Mouse (Mus musculus): ENCODE results near the gene Glud1. TPM values are rescaled to one million over a fixed set of nuclear protein-coding genes. Genes with fewer than 3 reads are reported as not detected.

The Glud1 gene
- polyA plus RNA-seq, 1 experiment from 2014 or later, result 87.3 TPM

DNA sequence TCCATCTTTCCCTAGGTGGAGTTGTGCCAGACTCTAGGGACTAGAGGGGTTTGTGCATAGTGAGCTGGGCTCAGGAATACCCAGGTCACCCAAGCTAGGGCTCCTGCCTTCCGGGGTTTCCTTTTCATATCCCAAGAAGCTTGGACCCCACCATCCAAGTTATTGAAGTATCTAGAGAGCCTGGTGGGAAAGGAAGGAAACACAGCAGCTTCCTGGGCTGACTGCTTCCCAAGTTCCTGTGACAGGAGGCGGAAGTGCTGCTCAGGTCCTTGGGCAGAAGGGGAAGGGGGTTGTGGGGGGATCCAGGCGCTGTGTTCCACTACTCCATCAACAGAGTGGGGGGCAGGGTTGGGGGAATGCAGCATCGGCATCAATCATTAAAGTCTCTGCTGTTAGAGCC, 66.6 kb downstream of the Glud1 start:
- H3K27me3 ChIP-seq (ENCODE audit: insufficient read depth, poor library complexity, severe bottlenecking), result peaks cover 4% of the 10 kb centered on the region; the same call in 1 of the 2 replicates
- H3K4me1 ChIP-seq, result peaks cover 48% of the 10 kb centered on the region
- H3K36me3 ChIP-seq, result 0 out of 2 replicates have a peak, but pooled peaks cover 6% of the 10 kb centered on the region
- DNase-seq (ENCODE audit: low spot score), result no peak
- WGBS, result 60% methylated on average over 4 of the region's 4 CpGs
- no peaks in the 10 kb centered on the region for H3K9me3 ChIP-seq
- peak overlapping the region; percentile 77; the same call in 1 of the 2 replicates for H3K27ac ChIP-seq
- peak overlapping the region; percentile 47 for H3K4me3 ChIP-seq

DNA sequence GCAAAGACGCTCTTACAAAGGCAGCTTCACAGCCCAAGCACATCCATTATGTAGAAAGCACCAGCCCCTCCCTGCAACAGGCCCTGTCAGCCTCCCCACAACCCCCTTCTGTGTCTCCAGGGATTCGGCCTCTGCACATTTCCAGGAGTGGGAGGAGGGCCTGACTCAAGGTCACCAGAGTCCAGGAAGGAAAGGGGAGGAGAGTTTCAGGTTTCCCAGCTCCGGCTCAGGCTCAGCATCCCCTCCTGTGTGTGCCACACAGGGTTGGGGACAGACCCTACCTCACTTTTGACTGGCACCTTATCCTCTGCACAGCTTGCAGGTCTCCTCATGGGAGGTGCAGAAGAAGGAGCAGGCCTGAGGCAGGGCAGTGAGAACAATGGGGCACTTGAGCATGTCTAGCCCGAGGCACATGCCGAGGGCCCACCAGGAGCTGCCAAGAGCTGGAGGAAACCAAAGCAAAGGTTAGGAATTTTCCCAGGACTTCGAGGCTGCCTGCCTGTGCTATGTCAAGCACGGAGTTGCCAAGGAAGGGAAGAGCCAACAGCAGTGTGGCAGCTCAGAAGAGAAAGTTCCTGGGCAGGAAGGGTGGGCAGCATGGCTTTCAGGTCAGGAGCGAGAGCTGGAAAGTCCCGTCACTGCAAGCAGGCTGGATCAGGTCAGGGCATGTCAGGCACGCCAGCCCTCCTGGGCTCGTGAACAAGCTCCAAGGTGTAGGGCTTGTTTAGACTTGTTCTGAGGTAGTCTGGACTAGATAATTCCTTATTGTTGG, 68.2 kb downstream of the Glud1 start:
- H3K36me3 ChIP-seq, result peaks cover 13% of the 10 kb centered on the region; the same call in 1 of the 2 replicates
- H3K27me3 ChIP-seq (ENCODE audit: insufficient read depth, poor library complexity, severe bottlenecking), result peaks cover 4% of the 10 kb centered on the region; the same call in 1 of the 2 replicates
- H3K27ac ChIP-seq, result peak overlapping the region; percentile 88
- peak overlapping the region; percentile 36 for H3K4me3 ChIP-seq
- DNase-seq (ENCODE audit: low spot score), result no peak
- WGBS, result 36% methylated on average over 11 of the region's 11 CpGs
- peaks cover 46% of the 10 kb centered on the region for H3K4me1 ChIP-seq
- H3K9me3 ChIP-seq, result no peaks in the 10 kb centered on the region

DNA sequence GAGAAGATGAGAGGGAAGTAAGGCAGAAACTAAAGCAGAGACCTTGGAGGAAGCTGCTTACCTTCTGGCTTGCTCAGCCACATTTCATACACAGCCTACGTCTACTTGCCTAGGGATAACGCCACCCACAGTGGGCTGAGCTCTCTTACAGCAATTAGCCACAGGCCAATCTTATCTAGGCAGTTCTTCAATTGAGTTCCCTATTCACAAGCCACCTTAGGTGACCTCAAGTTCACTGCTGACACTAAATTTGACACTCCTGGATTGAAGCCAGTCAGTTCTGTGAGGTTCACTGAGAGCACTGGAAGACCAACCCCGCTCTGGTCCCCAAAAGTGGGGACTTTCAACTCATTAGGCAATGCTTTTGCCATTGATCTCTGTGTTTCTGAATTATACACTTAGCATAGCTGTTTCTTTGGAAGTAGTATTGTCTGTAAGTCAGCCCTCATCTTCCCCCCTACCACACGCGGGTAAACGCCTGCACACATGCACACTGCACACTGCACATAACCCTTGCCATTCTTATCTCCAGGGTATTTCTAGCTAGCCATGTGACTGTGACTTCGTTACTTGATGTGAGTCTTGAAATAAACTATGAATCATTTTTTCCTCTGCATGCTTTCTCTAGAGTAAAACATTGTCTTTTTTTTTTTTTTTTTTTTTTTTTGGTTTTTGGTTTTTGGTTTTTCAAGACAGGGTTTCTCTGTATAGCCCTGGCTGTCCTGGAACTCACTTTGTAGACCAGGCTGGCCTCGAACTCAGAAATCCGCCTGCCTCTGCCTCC, 72.6 kb downstream of the Glud1 start:
- H3K4me1 ChIP-seq, result peaks cover 12% of the 10 kb centered on the region
- H3K27me3 ChIP-seq (ENCODE audit: insufficient read depth, poor library complexity, severe bottlenecking), result no peaks in the 10 kb centered on the region
- no peaks in the 10 kb centered on the region for H3K9me3 ChIP-seq
- DNase-seq (ENCODE audit: low spot score), result no peak
- H3K4me3 ChIP-seq, result no peak overlapping the region
- H3K36me3 ChIP-seq, result peaks cover 13% of the 10 kb centered on the region; the same call in 1 of the 2 replicates
- WGBS, result 89% methylated on average over 9 of the region's 9 CpGs
- no peak overlapping the region for H3K27ac ChIP-seq

DNA sequence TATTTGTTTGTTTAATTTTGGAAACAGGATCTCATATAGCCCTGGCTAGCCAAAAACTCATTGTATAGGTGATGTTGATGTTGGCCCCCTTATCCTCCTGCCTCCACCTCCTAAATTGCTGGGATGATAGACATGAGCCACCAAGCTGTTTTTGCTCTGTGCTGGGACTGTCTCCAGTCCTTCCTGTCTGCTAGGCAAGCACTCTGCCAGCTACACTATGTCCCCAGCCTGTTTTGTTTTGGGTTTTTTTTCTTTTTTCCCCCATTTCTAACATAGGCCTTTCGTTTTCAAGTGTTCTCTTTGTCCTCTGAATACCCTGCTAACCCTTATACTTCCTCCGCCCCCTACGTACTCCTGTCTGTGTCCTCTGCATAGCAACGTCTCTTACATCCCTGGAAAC, 82.8 kb downstream of the Glud1 start:
- no peaks in the 10 kb centered on the region for H3K4me1 ChIP-seq
- H3K27me3 ChIP-seq (ENCODE audit: insufficient read depth, poor library complexity, severe bottlenecking), result no peaks in the 10 kb centered on the region
- H3K9me3 ChIP-seq, result peaks cover 3% of the 10 kb centered on the region; the same call in 1 of the 2 replicates
- WGBS, result 66% methylated on average over 4 of the region's 4 CpGs
- DNase-seq (ENCODE audit: low spot score), result no peak
- no peak overlapping the region for H3K27ac ChIP-seq
- H3K4me3 ChIP-seq, result no peak overlapping the region
- H3K36me3 ChIP-seq, result peaks cover 24% of the 10 kb centered on the region

Other genes starting within 250 kb of the Glud1 start
- gene Anxa8, start 224.7 kb upstream of the Glud1 start, polyA plus RNA-seq (2016; fragmentation: Nextera tagmentation; extraction: Ambion mirVana), result 0.49 and 0.53 TPM in 2 replicates
- not detected in 2 replicates for gene A630023A22Rik, start 208.0 kb upstream of the Glud1 start, polyA plus RNA-seq (2016; fragmentation: Nextera tagmentation; extraction: Ambion mirVana)
- 0.04 and 0.05 TPM in 2 replicates for gene Npy4r, start 158.2 kb upstream of the Glud1 start, polyA plus RNA-seq (2016; fragmentation: Nextera tagmentation; extraction: Ambion mirVana)
- 0.17 and 0.46 TPM in 2 replicates for gene Gprin2, start 109.1 kb upstream of the Glud1 start, polyA plus RNA-seq (2016; fragmentation: Nextera tagmentation; extraction: Ambion mirVana)
- gene Syt15, start 91.1 kb upstream of the Glud1 start, polyA plus RNA-seq (2016; fragmentation: Nextera tagmentation; extraction: Ambion mirVana), result 0.29 and 0.52 TPM in 2 replicates
- 9.0 TPM in 2 replicates for gene Shld2, start 234 bp upstream of the Glud1 start, polyA plus RNA-seq (2016; fragmentation: Nextera tagmentation; extraction: Ambion mirVana)
- not detected in 2 replicates for gene Fam25c, start 44.7 kb downstream of the Glud1 start, polyA plus RNA-seq (2016; fragmentation: Nextera tagmentation; extraction: Ambion mirVana)
- gene Sncg, start 64.1 kb downstream of the Glud1 start, polyA plus RNA-seq (2016; fragmentation: Nextera tagmentation; extraction: Ambion mirVana), result 2.3 and 4.6 TPM in 2 replicates
- 13.9 and 23.7 TPM in 2 replicates for gene Mmrn2, start 64.7 kb downstream of the Glud1 start, polyA plus RNA-seq (2016; fragmentation: Nextera tagmentation; extraction: Ambion mirVana)
- gene Bmpr1a, start 192.6 kb downstream of the Glud1 start, polyA plus RNA-seq (2016; fragmentation: Nextera tagmentation; extraction: Ambion mirVana), result 48.0 and 48.9 TPM in 2 replicates
- not detected in 2 replicates for gene 9230112D13Rik, start 212.1 kb downstream of the Glud1 start, polyA plus RNA-seq (2016; fragmentation: Nextera tagmentation; extraction: Ambion mirVana)